Mouse (Mus musculus) stomach, embryonic 14.5 days (tissue): Measurements from ENCODE around the gene Nr1d1. TPM values are rescaled to one million over a fixed set of nuclear protein-coding genes. Genes with fewer than 3 reads are reported as not detected.

ENCODE experiments used
- ATAC-seq: fragments of 200-750 bp; cut with Nextera tagmentation; 2 replicates; pipeline ENCODE4 v1.8.0; 2017; ENCODE audit warnings: low read depth, moderate TSS enrichment; ENCODE audit not compliant: insufficient number of reproducible peaks, insufficient read depth, low FRiP score
- H3K27ac ChIP-seq: fragments of 300-500 bp; sonication (generic); 2 replicates; pipeline ENCODE4 v1.5.1; 2014; ENCODE audit warnings: mild to moderate bottlenecking, low read length, moderate library complexity, mixed read lengths
- H3K27me3 ChIP-seq: fragments of 300-500 bp; sonication (generic); 2 replicates; pipeline ENCODE4 v1.6.1; 2014; ENCODE audit warnings: low read length, control low read depth, mixed read lengths; ENCODE audit not compliant: control insufficient read depth, insufficient read depth
- H3K36me3 ChIP-seq: fragments of 300-500 bp; sonication (generic); 2 replicates; pipeline ENCODE4 v1.6.1; 2014; ENCODE audit warnings: mild to moderate bottlenecking, control low read depth, low read length, moderate library complexity, mixed read lengths; ENCODE audit not compliant: control insufficient read depth, insufficient read depth
- H3K4me1 ChIP-seq: fragments of 300-500 bp; sonication (generic); 2 replicates; pipeline ENCODE4 v1.6.1; 2014; ENCODE audit warnings: low read length, control low read depth, mixed read lengths; ENCODE audit not compliant: control insufficient read depth, insufficient read depth
- H3K4me2 ChIP-seq: fragments of 300-500 bp; sonication (generic); replicated peaks from 2 replicates; pipeline ENCODE4 v1.6.1; 2014; ENCODE audit warnings: low read depth, low read length, control low read depth
- H3K4me3 ChIP-seq: fragments of 300-500 bp; sonication (generic); 2 replicates; pipeline ENCODE4 v1.5.1; 2014; ENCODE audit warnings: low read depth, low read length, control low read depth
- H3K9ac ChIP-seq: fragments of 300-500 bp; sonication (generic); replicated peaks from 2 replicates; pipeline ENCODE4 v1.6.1; 2014; ENCODE audit warnings: low read depth, mild to moderate bottlenecking, control low read depth, low read length, moderate library complexity, mixed read lengths
- H3K9me3 ChIP-seq: fragments of 300-500 bp; sonication (generic); 2 replicates; pipeline ENCODE4 v1.6.1; 2016; ENCODE audit warnings: low read depth, low read length, control low read depth; ENCODE audit not compliant: control insufficient read depth
- WGBS: fragments of 180-500 bp; shearing (Covaris S2); extraction: QIAGEN DNeasy Blood & Tissue Kit; methylation state at CpG from one replicate; pipeline ENCODE4 v1.1.7; 2014; 5-methylcytosine and 5-hydroxymethylcytosine counted together
- polyA plus RNA-seq: library from polyadenylated mRNA; unstranded; fragments of >200 nt; fragmentation: Nextera tagmentation; extraction: Ambion mirVana; gene quantifications from 2 replicates; pipeline ENCODE4 v1.2.1, GENCODE M21; 2014

The Nr1d1 gene
- polyA plus RNA-seq, 1 experiment from 2014 or later: 1.7 TPM

GRCm38 (mm10) chr11:98785772-98786281 is 10.7 kb upstream of the Nr1d1 start:
- peak overlapping the region; percentile 5; the same call in 1 of the 2 replicates for H3K4me3 ChIP-seq
- H3K9ac ChIP-seq: no peak overlapping the region
- peak overlapping the region; percentile 90 for H3K27ac ChIP-seq
- WGBS: 8% methylated on average over 12 of the region's 12 CpGs
- H3K27me3 ChIP-seq: no peaks in the 10 kb centered on the region
- ATAC-seq: no peak
- H3K36me3 ChIP-seq: no peaks in the 10 kb centered on the region
- peak overlapping the region; percentile 30 for H3K4me2 ChIP-seq
- no peaks in the 10 kb centered on the region for H3K9me3 ChIP-seq
- H3K4me1 ChIP-seq: peaks cover 59% of the 10 kb centered on the region

- no peak overlapping the region for H3K9ac ChIP-seq
- H3K4me1 ChIP-seq: peaks cover 59% of the 10 kb centered on the region
- H3K4me2 ChIP-seq: no peak overlapping the region
- 67% methylated on average over 10 of the region's 10 CpGs for WGBS
- H3K9me3 ChIP-seq: no peaks in the 10 kb centered on the region
- H3K4me3 ChIP-seq: no peak overlapping the region
- H3K36me3 ChIP-seq: no peaks in the 10 kb centered on the region
- no peaks in the 10 kb centered on the region for H3K27me3 ChIP-seq
- H3K27ac ChIP-seq: peak overlapping the region; percentile 90
- ATAC-seq: no peak
Observed at GRCm38 (mm10) chr11:98785214-98785613, 10.1 kb upstream of the Nr1d1 start.

GRCm38 (mm10) chr11:98784139-98784538 is 9.0 kb upstream of the Nr1d1 start:
- Histone ChIP-seq H3K4me1 (peaks cover 56% of the 10 kb centered on the region), H3K36me3 (no peaks in the 10 kb centered on the region), H3K9ac (no peak overlapping the region), H3K4me3 (no peak overlapping the region), H3K27ac (peak overlapping the region; percentile 92), H3K9me3 (no peaks in the 10 kb centered on the region), H3K4me2 (no peak overlapping the region), H3K27me3 (no peaks in the 10 kb centered on the region)
- no peak for ATAC-seq
- 64% methylated on average over 4 of the region's 4 CpGs for WGBS

DNA sequence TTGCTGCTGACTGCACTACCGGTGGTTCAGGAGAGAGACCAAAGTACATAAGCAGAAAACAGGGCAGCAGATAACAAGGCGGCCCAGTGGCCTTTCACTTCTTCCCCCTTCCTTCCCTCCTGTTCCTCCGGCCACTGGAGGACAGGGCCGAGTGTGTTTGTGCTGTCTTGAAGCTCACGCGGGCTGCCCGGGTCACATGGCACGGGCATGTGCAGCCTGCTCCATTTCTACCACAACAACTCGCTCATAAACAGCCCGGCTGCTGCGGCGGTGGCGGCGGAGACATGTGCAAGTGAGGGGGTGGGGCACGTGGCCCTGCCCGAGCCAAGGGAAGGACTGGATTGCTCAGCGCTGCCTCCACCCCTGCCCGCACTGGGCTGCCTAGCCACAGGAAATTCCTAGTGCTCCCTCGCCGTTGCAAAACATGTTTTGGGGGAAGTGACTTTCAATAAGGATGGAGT is 8.1 kb upstream of the Nr1d1 start:
- no peaks in the 10 kb centered on the region for H3K36me3 ChIP-seq
- no peak overlapping the region for H3K9ac ChIP-seq
- no peaks in the 10 kb centered on the region for H3K9me3 ChIP-seq
- H3K4me3 ChIP-seq: peak overlapping the region; percentile 8; the same call in 1 of the 2 replicates
- H3K27ac ChIP-seq: peak overlapping the region; percentile 92
- ATAC-seq: peak; percentile 51
- H3K27me3 ChIP-seq: no peaks in the 10 kb centered on the region
- 1% methylated on average over 20 of the region's 20 CpGs for WGBS
- H3K4me1 ChIP-seq: peaks cover 56% of the 10 kb centered on the region
- H3K4me2 ChIP-seq: peak overlapping the region; percentile 39

DNA sequence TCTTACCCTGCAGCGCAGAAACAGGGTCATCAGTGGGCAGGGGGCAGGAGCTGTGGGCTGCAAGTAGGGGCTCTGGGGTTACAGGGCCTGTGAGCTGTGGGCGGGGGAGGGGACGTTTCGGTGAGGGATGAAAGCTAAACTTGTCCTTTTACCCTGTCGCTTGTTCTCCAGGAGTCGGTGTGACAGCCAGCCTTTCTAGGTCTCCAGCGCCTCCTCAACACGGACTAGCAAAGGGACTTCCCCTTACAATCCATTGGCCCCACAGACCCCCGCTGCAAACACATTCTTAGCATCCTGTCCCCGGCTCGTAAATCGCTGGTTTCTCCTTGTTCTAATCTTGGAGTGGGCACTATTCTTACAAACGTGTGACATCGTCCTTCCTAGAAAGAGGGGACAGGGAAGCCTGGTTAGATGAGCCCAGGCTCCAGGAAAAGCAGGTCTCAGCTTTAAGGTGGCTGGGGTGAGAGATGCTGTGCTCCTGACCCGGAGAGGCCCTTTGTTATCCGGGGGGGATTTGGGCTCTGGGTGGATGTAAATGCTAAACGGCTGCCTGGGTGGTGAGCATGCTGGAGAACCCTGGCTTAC is 7.6 kb upstream of the Nr1d1 start:
- Histone ChIP-seq H3K27ac (peak overlapping the region; percentile 92), H3K9me3 (no peaks in the 10 kb centered on the region), H3K4me3 (peak overlapping the region; percentile 8; the same call in 1 of the 2 replicates), H3K4me2 (peak overlapping the region; percentile 39), H3K9ac (no peak overlapping the region), H3K4me1 (peaks cover 59% of the 10 kb centered on the region), H3K36me3 (no peaks in the 10 kb centered on the region), H3K27me3 (no peaks in the 10 kb centered on the region)
- ATAC-seq: no peak
- 8% methylated on average over 17 of the region's 17 CpGs for WGBS

DNA sequence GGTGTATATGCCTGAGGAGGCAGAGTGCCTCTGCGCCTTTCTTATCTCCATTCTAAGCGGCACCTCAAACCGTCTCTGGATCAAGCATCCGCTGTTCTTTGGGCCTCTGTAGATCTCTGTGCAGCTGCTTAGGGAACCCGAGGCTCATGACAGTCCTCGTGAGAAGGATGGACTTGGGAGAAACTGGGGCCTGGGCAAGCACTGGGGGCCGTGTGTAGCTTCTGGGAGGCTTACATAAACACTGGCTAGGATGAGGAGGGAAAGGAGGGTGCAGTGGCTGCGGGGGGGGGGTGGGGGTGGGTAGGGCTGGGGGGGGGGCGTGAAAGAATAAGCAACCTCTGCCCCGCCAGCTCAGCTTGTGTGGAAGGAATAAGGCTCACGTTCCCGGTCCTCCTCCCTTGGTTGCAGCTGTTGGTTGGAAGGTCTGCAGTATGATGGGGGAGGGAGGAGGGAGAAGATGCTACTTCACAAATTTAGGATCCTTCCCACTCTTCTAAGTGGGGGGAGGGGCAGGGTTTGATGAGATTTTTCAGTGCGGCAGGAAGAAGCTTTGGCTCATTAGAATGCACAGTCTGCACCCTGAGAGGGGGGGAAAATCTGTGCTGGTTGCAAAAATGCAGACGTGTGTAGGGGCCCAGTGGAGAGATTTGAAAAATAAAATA is 6.8 kb upstream of the Nr1d1 start:
- Histone ChIP-seq H3K4me2 (peak overlapping the region; percentile 39; the same call in 1 of the 2 replicates), H3K4me3 (no peak overlapping the region), H3K9ac (no peak overlapping the region; the same call in 1 of the 2 replicates), H3K27ac (peak overlapping the region; percentile 92), H3K9me3 (no peaks in the 10 kb centered on the region), H3K4me1 (peaks cover 61% of the 10 kb centered on the region), H3K36me3 (no peaks in the 10 kb centered on the region), H3K27me3 (no peaks in the 10 kb centered on the region)
- WGBS: 8% methylated on average over 14 of the region's 14 CpGs
- ATAC-seq: peak; percentile 25; the same call in 1 of the 2 replicates

GRCm38 (mm10) chr11:98777888-98778287 is 2.8 kb upstream of the Nr1d1 start:
- Histone ChIP-seq H3K36me3 (no peaks in the 10 kb centered on the region), H3K9me3 (no peaks in the 10 kb centered on the region), H3K4me3 (no peak overlapping the region), H3K4me1 (peaks cover 49% of the 10 kb centered on the region), H3K4me2 (no peak overlapping the region), H3K27me3 (no peaks in the 10 kb centered on the region), H3K27ac (peak overlapping the region; percentile 90; the same call in 1 of the 2 replicates), H3K9ac (no peak overlapping the region)
- no peak for ATAC-seq

- H3K9ac ChIP-seq: no peak overlapping the region
- H3K4me3 ChIP-seq: no peak overlapping the region
- ATAC-seq: no peak
- H3K36me3 ChIP-seq: no peaks in the 10 kb centered on the region
- H3K9me3 ChIP-seq: no peaks in the 10 kb centered on the region
- H3K4me2 ChIP-seq: peak overlapping the region; percentile 29
- H3K4me1 ChIP-seq: peaks cover 44% of the 10 kb centered on the region
- H3K27me3 ChIP-seq: no peaks in the 10 kb centered on the region
- H3K27ac ChIP-seq: peak overlapping the region; percentile 90
- WGBS: 7% methylated on average over 9 of the region's 9 CpGs
Observed at GRCm38 (mm10) chr11:98776843-98777590, 1.9 kb upstream of the Nr1d1 start.
